Mouse (Mus musculus) lung, adult 2 months (tissue): Measurements from ENCODE around the gene Pus7.

ENCODE experiments used
- CTCF ChIP-seq: fragments of 200-500 bp; IDR thresholded peaks from 2 replicates; pipeline ENCODE4 v1.5.1; 2011; ENCODE audit warnings: mild to moderate bottlenecking, low read length, control low read depth; ENCODE audit not compliant: insufficient read depth
- POLR2A ChIP-seq: fragments of 200-500 bp; IDR thresholded peaks from 2 replicates; pipeline ENCODE4 v1.6.1; 2011; ENCODE audit warnings: low read depth, mild to moderate bottlenecking, control low read depth, low read length, borderline replicate concordance; ENCODE audit errors: extremely low read depth

DNA sequence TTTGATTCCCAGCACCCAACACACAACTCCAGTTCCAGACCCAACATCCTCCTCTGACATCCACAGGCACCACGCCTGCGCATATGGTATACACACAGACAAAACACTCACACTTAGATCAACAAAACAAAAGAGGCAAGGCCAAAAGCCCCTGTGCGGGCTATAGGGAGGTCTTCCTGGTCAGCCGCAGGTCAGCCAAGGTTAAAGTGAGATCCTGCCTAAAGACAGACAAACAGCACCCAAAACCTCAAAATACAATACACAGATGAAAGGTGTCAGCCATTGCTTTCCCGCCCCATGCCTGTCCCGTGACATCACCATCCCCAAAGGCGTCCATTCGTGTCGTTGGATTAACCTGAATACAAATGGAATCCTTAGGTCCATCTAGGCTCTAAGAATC, 27.9 kb downstream of the Pus7 start:
- TF ChIP-seq CTCF (no peak), POLR2A (no peak)
